Comparison of ENCODE assay signal across 17 mouse cellular contexts in the genomic region with DNA sequence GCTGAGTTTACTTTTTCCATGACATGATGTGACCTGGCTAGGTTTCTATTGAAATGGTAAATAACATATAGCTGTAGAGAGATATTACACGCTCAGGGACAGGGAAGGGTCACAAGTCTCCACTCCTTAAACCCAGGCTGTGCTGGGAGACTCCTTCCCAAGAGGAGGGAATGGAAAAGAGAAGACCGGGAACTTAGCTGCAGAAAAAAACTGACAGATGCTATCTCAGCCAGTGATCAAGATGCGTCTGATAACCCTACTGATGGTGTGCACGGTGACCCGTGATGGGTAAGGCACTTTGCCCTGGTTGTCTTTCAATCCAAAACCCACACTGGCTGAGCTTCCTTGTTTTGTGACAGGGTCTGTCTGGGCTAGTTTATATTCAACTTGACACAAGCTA.
"Had no signal": no experiment of that assay in that cellular context is flagged by ENCODE, and none has a peak within 500 bp of the region (broad histone marks: within the 10 kb centered on the region; RNA-seq: fewer than 3 reads in every experiment).

No protein-coding gene starts in this region.

- ATAC-seq: lung, postnatal 0 days; midbrain, embryonic 13.5 days; midbrain, embryonic 15.5 days had no signal

- H3K4me2 ChIP-seq: lung, embryonic 15.5 days; midbrain, embryonic 11.5 days; midbrain, embryonic 13.5 days; midbrain, embryonic 15.5 days; neural tube, embryonic 12.5 days; stomach, embryonic 15.5 days had no signal

- H3K27ac ChIP-seq: lung, embryonic 15.5 days; macrophage; midbrain, embryonic 13.5 days; midbrain, embryonic 15.5 days; neural tube, embryonic 12.5 days; stomach, embryonic 15.5 days; stomach, postnatal 0 days had no signal

- DNase-seq: lung, adult 2 months; lung, postnatal 14 days; lung, postnatal 36 days; right cerebral cortex, postnatal 14 days; thymus, adult 2 months; thymus, postnatal 25 days; thymus, postnatal 4 days had no signal

- H3K36me3 ChIP-seq: lung, embryonic 15.5 days; midbrain, embryonic 13.5 days; midbrain, embryonic 15.5 days; neural tube, embryonic 12.5 days; stomach, embryonic 15.5 days had no signal

- H3K9ac ChIP-seq: lung, embryonic 15.5 days; midbrain, embryonic 13.5 days; midbrain, embryonic 15.5 days; neural tube, embryonic 12.5 days; stomach, embryonic 15.5 days had no signal

- H3K4me3 ChIP-seq: lung, embryonic 15.5 days; megakaryocyte, embryonic 14.5 days; midbrain, embryonic 13.5 days; midbrain, embryonic 15.5 days; neural tube, embryonic 12.5 days; stomach, embryonic 15.5 days had no signal

- H3K9me3 ChIP-seq: lung, embryonic 15.5 days; midbrain, embryonic 13.5 days; midbrain, embryonic 15.5 days; neural tube, embryonic 12.5 days; stomach, embryonic 15.5 days had no signal

- H3K27me3 ChIP-seq: lung, embryonic 15.5 days; stomach, embryonic 15.5 days had no signal
